Mouse (Mus musculus) left cerebral cortex, postnatal 14 days (tissue): ENCODE results near the gene Fam168a. TPM values are rescaled to one million over a fixed set of nuclear protein-coding genes. Genes with fewer than 3 reads are reported as not detected.

ENCODE experiments used
- DNase-seq, 2 experiments: peaks; one replicate each; pipeline ENCODE4 v3.0.0; 2021 to 2022; ENCODE audit warnings: low spot score in 2 of 2, mixed read lengths in 1 of 2
- intact Hi-C: fragments of 180-260 bp; cut with DNase I; formaldehyde crosslinking; loops from one replicate; pipeline ENCODE4 v1.15.1; 2025
- total RNA-seq, 2 experiments: library from RNA; stranded (reverse); gene quantifications; 2 replicates each; pipeline ENCODE4 v1.2.3; 2021

Gene Fam168a
- total RNA-seq, 2 experiments from 2014 or later, result 299 to 305 TPM

GRCm38 (mm10) chr7:100768009-100768408 is 61.6 kb downstream of the Fam168a start:
- DNase-seq, result no peak

GRCm38 (mm10) chr7:100769534-100770083 is 63.2 kb downstream of the Fam168a start:
- no peak for DNase-seq
- intact Hi-C loops, result no loop called here

More at GRCm38 (mm10) chr7:100768009-100768408, 61.6 kb downstream of the Fam168a start:
- intact Hi-C loops, result no loop called here

GRCm38 (mm10) chr7:100770669-100771341 is 64.4 kb downstream of the Fam168a start:
- DNase-seq, result no peak
- intact Hi-C loops, result no loop called here

- no peak for DNase-seq
- intact Hi-C loops, result no loop called here
Measured at GRCm38 (mm10) chr7:100774189-100774588, 67.8 kb downstream of the Fam168a start.

- intact Hi-C loops, result no loop called here
- no peak for DNase-seq
Measured at GRCm38 (mm10) chr7:100775810-100776209, 69.4 kb downstream of the Fam168a start.

- no peak for DNase-seq
- intact Hi-C loops, result no loop called here
Measured at GRCm38 (mm10) chr7:100780192-100780591, 73.8 kb downstream of the Fam168a start.

- intact Hi-C loops, result no loop called here
- no peak for DNase-seq
Measured at GRCm38 (mm10) chr7:100784650-100785049, 78.2 kb downstream of the Fam168a start.

- no peak for DNase-seq
Measured at GRCm38 (mm10) chr7:100785426-100785825, 79.0 kb downstream of the Fam168a start.

GRCm38 (mm10) chr7:100786078-100786477 is 79.6 kb downstream of the Fam168a start:
- DNase-seq, result no peak
- intact Hi-C loops, result no loop called here

More at GRCm38 (mm10) chr7:100785426-100785825, 79.0 kb downstream of the Fam168a start:
- intact Hi-C loops, result no loop called here

- intact Hi-C loops, result no loop called here
- DNase-seq, result no peak
Measured at GRCm38 (mm10) chr7:100788291-100788690, 81.9 kb downstream of the Fam168a start.

- DNase-seq, result no peak
- intact Hi-C loops, result loop anchor here (5.0 kb wide), 1 partner anchor 112 kb away; no protein-coding TSS in a partner anchor
Measured at GRCm38 (mm10) chr7:100798810-100799209, 92.4 kb downstream of the Fam168a start.

- no peak for DNase-seq
- intact Hi-C loops, result no loop called here
Measured at GRCm38 (mm10) chr7:100805391-100805790, 99.0 kb downstream of the Fam168a start.

GRCm38 (mm10) chr7:100811912-100812311 is 105.5 kb downstream of the Fam168a start:
- intact Hi-C loops, result no loop called here
- no peak for DNase-seq

- intact Hi-C loops, result no loop called here
- peak in 1 of 2 experiments; percentile 57 for DNase-seq
Measured at GRCm38 (mm10) chr7:100812641-100813040, 106.2 kb downstream of the Fam168a start.

GRCm38 (mm10) chr7:100815900-100816570 is 109.6 kb downstream of the Fam168a start:
- intact Hi-C loops, result no loop called here
- DNase-seq, result no peak

- DNase-seq, result peak; percentile 49 to 74
- intact Hi-C loops, result no loop called here
Measured at GRCm38 (mm10) chr7:100816759-100817441, 110.5 kb downstream of the Fam168a start.

GRCm38 (mm10) chr7:100817442-100817760 is 111.0 kb downstream of the Fam168a start:
- no peak for DNase-seq
- intact Hi-C loops, result no loop called here

GRCm38 (mm10) chr7:100818401-100819064 is 112.1 kb downstream of the Fam168a start:
- intact Hi-C loops, result loop anchor here (2.0 kb wide), 1 partner anchor 134 kb away; no protein-coding TSS in a partner anchor
- no peak for DNase-seq

GRCm38 (mm10) chr7:100824661-100825060 is 118.2 kb downstream of the Fam168a start:
- DNase-seq, result no peak
- intact Hi-C loops, result no loop called here

GRCm38 (mm10) chr7:100828549-100828948 is 122.1 kb downstream of the Fam168a start:
- intact Hi-C loops, result no loop called here
- DNase-seq, result no peak
